Mouse (Mus musculus): ENCODE data around the gene 4933400A11Rik. TPM values are rescaled to one million over a fixed set of nuclear protein-coding genes. Genes with fewer than 3 reads are reported as not detected.

4933400A11Rik gene
- polyA plus RNA-seq (2012; rRNA removed) = not detected in 2 replicates

DNA sequence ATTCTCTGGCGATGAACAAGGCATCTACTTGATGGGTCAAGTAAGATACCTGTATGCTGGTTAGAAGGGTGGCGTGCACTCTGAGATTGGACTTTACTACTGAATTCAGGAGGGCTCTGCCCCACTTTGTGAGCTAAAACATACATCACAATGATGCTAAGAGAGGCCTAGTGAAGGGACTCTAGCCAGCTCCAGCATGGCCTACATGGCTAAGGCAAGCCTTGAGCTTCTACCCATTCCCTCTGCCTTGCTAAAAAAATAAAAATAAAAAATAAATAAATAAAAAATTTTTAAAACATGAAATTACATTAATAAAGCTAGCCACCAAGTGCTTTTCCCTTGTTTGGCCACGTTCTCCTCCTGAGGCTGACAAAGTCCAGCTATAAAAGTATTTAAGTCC, at the start of gene 4933400A11Rik:
Gene 4933400A11Rik, minus strand, starts transcription at position 101 of the 400 bp plus-strand sequence.

Other genes starting within 250 kb of the 4933400A11Rik start
- gene Mid1, start 94.4 kb downstream of the 4933400A11Rik start, polyA plus RNA-seq (2012; rRNA removed) = 25.6 and 32.5 TPM in 2 replicates
- 1,386 and 1,558 TPM in 2 replicates for gene Gm21887, start 230.0 kb upstream of the 4933400A11Rik start, polyA plus RNA-seq (2012; rRNA removed)